Mouse (Mus musculus): Measurements from ENCODE around the gene Psd. TPM values are rescaled to one million over a fixed set of nuclear protein-coding genes. Genes with fewer than 3 reads are reported as not detected.

The Psd gene
- total RNA-seq (2022), result 10 to 100 TPM in 3 of 4 experiments, 1 to 10 TPM in 1; 7.9 to 14.9 (median 13.1) TPM

DNA sequence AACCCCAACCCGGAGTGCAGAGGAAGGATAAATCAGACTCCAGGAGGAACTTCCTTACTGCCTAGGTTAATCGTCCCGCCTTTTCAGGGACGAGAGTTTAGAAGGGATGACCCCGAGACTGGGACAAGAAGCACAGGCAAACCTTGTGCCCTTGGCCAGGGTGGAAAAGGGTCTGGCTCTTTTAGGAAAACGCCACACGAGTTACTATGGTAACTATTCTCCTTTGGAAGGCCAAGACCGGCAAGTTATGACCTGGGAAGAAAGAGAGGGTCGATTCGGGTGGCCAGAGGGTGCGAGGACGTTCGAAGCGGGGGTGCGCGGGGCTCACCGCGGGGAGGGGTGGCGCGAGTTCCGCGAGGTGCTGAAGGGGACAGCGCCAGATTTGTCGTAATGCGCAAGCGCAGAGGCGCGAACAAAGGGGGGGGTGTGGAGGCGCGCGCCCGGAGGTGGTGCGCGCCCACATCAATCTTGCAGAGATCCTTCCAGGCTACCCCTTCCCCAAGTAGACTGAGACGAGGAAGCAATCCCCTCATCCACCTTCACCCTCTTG is at the start of gene Psd:
Gene Psd (minus strand): TSS at position 401 of the 550 bp plus-strand sequence.
- DNase-seq, result no peak

- DNase-seq, result no peak
Measured at GRCm38 (mm10) chr19:46375891-46376290, 48.9 kb upstream of the Psd start.

- no peak for DNase-seq
Measured at GRCm38 (mm10) chr19:46375489-46375888, 48.5 kb upstream of the Psd start.

DNA sequence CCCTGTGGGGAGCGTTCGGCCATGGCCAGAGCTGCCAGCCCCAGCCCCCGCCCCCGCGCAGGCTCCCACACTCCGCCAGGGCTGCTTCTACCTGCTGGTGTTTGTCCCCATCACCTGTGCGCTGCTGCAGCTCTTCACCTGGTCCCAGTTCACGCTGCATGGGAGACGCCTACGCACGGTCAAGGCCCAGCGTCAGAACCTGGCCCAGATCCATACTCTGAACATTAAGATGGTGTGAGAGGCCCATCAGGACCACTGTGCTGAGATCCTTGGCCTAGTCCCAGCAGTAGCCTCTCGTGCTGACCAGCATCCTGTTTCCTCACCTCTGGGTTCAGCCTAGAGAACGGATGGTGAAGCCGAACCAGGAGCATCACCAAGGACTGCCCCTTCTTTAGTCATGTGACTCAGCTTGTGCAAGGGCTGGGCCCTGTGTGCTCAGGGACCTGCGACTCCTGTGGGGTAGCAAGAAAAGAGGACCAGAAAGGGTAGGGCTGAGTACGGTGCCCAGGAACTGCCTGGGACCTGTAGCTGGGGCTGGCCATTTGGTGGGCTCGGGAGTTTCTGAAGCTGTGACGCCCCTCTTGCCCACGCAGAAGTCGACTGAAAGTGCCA is 47.6 kb upstream of the Psd start:
- DNase-seq, result no peak

GRCm38 (mm10) chr19:46369204-46369603 is 42.2 kb upstream of the Psd start:
- DNase-seq, result peak; percentile 44

DNA sequence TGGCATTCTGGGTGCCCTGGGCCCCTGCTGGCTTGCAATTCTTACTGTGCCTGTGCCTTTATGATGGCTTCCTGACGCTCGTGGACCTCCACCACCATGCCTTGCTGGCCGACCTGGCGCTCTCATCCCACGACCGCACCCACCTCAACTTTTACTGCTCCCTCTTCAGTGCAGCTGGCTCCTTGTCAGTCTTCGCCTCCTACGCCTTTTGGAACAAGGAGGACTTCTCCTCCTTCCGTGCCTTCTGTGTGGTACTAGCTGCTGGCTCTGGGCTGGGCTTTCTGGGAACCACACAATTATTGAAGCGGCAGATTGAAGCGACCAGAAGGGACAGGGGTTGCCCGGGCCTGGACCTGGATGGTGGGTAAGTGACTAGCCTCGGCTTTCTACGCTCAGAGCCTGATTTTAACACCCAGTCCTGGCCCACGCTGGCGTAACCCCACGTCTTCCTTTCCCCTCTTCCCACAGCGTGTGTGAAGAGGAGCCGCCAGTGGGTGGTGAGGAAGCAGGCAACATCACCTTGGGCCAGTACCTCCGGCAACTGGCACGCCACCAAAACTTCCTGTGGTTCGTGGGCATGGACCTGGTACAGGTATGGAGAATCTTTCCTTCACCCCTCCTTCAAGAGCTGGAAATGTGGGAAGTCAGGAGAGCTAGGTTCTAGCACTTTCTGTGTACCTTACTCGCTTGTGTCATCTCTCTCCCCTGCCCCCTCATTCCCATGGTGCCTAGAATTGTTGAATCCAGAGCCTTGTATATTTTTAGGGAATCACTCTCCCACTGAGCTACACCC is 41.0 kb upstream of the Psd start:
- no peak for DNase-seq

DNA sequence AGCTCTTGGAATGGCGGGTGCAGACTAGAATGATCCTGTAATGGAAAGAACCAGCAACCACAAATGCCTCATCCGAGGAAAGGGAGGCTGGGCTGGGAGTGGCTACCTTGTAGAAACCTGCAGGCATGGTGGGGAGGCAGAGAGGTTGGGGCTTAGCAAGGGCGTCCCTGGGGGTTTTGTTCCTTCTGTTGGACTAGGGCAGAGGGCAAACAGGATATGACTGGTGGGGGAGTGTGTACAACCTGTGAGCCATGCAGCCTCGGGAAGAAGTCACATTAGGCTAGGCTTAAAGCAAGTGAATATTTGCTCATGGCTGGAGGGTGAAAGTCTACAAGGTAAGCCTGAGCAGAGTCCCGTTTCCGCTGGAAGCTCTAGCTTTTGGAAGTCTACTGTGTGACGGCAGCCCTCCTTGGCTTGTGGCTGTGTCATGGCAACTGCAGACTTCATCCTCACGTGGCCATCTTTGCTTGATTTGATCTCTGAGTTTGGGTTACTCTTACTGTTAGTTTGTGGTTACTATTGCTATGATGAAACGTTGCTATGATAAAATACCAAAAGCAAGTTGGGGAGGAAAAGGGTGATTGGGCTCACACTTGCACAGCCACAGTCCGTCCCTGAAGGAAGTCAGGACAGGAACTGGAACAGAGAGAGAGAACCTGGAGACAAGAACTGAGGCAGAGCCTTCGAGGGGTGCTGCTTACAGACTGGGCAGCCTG is 36.5 kb upstream of the Psd start:
- DNase-seq, result no peak

GRCm38 (mm10) chr19:46362104-46362503 is 35.1 kb upstream of the Psd start:
- no peak for DNase-seq

DNA sequence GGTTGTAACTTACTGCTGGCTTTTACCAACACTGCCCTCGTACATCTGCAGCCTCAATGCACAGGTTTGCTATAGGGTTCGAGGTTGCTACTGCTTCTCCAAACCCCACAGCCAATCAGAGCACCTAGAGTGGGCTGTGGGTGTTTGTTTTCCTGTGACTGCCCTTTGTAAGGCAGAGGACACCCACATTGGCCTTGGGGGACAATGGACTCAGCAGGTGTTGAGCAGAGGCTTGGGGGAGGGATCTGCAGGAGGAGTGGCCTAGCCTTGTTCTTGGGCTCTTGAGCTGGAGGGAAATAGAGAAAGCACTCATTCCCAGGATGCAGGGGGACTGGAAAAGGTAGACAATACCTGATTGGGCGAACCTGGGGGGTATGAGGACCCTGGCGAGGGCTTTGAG is 31.4 kb upstream of the Psd start:
- DNase-seq, result no peak

GRCm38 (mm10) chr19:46357344-46358280 is 30.7 kb upstream of the Psd start:
- no peak for DNase-seq

- peak; percentile 87 for DNase-seq
Measured at GRCm38 (mm10) chr19:46356701-46357138, 29.8 kb upstream of the Psd start.

DNA sequence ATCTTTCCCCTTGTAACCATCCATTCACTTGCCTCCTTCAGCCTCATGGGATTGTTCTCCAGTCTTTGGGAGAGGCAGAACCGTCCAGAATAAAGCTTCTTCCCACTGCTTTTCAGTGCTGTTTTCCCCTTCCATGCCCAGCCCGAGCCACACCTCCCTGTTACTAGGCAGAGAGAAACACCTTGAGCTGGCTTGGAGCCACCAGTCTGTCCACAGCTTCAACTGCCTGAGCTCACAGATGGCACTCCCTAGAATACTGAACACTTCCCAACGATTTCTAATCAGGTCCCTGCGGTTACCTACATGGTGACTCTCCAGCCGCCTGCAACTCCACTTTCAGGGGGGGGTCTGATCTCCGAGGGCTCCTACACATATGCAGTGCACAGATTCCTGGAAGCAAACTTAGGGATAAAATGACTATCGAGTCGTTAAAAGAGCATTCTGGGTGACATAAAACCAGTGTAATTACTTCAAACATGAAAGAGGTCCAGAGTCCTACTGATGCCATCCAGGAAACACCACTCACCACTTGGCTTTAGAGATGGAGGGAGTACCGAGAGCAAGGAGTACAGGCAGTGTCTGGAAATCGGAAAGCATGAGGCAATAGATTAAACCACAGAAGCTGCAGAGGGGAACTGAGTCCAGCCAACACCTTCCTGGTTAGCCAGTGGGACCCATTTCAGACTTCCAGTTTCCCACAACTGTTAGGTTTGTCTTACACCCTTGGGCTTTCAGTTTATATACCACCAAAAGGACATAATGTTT is 23.4 kb upstream of the Psd start, which contains the start of gene 2310034G01Rik:
Gene 2310034G01Rik (minus strand): TSS at position 135 of the 765 bp plus-strand sequence.
- no peak for DNase-seq

- DNase-seq, result no peak
Measured at GRCm38 (mm10) chr19:46349550-46349949, 22.6 kb upstream of the Psd start.

DNA sequence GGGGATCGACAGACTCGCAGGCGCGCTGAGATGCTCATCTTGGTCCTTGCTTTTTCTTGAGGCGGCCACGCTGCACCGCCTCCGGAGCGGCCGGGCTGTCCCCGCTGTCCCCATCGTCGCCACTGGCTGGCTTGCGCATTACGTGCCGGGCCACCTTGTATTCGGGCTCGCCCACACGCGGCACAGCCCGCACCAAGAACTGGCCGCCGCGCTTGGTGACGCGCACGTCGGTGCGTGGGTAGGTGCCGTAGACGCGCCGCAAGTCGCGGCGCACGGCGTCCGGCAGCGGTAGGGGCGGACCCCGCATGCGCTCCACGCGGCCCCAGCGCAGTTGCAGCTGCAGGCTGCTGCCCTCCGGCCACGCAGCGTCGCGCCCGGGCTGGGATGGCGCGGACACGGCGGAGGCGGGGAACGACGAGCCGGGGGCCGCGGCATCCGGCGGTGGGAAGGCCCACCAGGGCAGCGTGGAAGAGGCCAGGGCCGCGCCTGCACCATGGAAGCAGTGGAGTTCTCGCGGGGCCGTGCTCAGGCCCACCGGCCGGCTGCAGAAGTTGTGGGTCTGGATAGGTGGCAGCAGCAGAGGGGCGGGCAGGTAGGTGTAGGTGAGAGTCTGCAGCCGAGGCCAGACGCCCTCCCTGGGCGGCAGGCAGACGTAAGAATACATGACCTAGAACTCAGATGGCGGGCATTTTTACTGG is 22.0 kb upstream of the Psd start:
- peak; percentile 73 for DNase-seq

DNA sequence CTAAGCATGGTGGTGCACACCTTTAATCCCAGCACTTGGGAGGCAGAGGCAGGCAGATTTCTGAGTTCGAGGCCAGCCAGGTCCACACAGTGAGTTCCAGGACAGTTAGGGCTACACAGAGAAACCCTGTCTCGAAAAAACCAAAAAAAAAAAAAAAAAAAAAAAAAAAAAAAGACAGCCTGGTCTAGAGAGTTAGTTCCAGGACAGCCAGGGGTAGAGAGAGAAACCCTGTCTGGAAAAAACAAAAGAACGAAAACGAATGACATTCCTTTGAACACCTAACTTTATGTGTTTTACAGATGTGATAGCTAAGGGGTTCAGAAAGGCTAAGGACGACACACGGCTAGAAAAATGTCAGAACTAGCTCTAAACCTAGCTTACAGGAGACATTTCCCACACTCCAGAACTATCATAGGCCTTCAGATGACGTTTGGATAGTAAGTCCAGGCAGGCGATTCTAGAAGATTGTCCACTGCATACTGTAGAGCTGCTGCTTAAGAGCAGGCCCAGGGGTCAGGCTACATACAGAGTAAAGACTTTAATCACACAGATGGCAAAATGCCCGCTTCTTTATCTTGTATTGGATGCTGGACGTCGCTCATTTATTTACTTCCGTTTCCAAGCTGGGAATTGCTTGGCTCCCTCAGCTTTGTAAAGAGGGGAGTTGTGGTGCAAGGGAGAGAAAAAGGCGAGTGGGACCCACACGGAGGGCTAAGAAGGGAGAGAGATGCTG is 21.1 kb upstream of the Psd start:
- DNase-seq, result no peak

DNA sequence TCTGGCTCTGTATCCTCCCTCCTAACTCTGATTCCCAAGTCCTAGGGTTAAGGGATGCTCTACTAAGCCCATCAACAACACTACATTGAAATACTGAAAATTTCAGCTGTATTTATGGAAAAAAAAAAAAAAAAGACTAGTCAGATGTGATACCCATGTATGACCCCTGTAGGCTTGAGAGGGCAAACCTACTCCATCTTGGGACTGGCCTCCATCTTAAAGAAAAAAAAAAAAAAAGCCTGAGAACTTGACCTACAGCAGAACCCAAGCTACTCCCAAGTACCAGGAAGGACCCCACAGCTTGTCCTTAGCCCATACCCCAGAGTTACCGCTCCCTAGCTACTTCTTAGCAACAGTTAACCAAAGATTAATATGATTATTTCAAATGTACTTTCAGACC is 20.2 kb upstream of the Psd start:
- DNase-seq, result no peak

DNA sequence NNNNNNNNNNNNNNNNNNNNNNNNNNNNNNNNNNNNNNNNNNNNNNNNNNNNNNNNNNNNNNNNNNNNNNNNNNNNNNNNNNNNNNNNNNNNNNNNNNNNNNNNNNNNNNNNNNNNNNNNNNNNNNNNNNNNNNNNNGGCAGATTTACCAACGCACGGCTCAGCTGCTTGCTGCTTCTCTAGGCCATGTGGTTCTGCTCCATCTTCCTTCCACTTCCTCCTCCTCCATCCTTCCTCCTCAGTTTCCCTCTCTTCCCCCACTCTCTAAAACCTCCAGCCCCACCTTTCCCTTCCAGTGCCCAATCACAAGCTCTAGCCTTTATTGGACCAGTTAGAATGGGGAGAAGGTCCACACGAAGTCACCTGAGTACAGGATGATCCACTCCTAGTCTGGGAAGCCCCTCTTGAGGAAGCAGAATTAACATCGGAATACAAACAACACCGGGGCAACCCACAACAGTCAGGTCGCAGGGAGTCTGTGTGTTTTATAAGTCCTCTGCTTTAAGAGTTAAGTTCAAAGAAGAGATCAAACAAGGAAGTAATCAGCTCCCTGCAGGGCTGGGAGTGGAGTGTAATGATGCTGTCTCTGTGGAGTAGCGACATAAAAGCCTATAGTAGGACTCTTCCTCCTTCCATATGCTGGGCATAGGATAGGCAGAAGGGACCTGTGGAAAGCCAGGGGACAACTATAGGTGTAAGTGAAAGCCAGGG is 17.9 kb upstream of the Psd start:
- no peak for DNase-seq

- DNase-seq, result no peak
Measured at GRCm38 (mm10) chr19:46339287-46339971, 12.5 kb upstream of the Psd start.

All from adrenal gland, adult 8-10 months (tissue).